Mouse (Mus musculus): ENCODE results near the gene Olfr1382.
"Not testable (repeated sequence)": the region's sequence is repeated elsewhere in the genome, so short reads cannot be mapped to it uniquely, and the experiment has no call there.

DNA sequence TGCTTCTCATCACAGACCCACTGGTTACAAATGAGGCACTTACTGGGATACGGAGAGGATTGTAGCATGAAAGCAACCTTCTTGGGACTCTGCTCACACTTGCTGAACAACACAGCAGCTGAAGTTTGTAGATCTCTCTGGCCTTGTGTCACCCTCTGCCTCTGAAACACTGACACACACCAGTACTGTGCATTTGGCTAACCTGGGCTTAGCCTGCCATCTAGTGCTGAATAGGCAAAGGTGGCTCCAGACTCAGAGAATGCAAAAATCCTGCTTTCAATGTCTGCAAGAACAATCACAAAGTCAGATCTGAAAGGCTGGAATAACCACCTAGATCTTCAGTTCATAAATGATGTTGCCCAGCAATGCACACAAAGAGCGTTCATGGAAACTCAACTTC is 8.6 kb downstream of the Olfr1382 start:
- TF ChIP-seq CTCF (IDR thresholded peaks at IDR 0.05; ENCODE audit: control insufficient read depth, insufficient read depth, insufficient read length); CEBPB (IDR thresholded peaks at IDR 0.05; ENCODE audit: low read depth); USF1 (IDR thresholded peaks at IDR 0.05; ENCODE audit: low read depth); MAX (IDR thresholded peaks at IDR 0.05): not testable (repeated sequence)

Data from C2C12 (cell line).